17 mouse cellular contexts compared by ENCODE assay signal in genomic region chr2:93886013-93886794, GRCm38 (mm10). TPM values are rescaled to one million over a fixed set of nuclear protein-coding genes. Genes with fewer than 3 reads are reported as not detected.
DNase-seq lines count a peak whose midpoint lies in the region; ATAC-seq and TF ChIP-seq lines count a peak whose summit lies in the region.
"Had no signal": no experiment of that assay in that cellular context is flagged by ENCODE, and none has a peak within 500 bp of the region (broad histone marks: within the 10 kb centered on the region; RNA-seq: fewer than 3 reads in every experiment).

No protein-coding gene starts in this region.

- H3K27me3 ChIP-seq in intestine, embryonic 14.5 days (replicated peaks; ENCODE audit: control insufficient read depth, insufficient read depth, low read length): no peaks in the 10 kb centered on the region
- H3K27me3 ChIP-seq in intestine, postnatal 0 days (replicated peaks; ENCODE audit: control insufficient read depth, insufficient read depth, low read length): no peaks in the 10 kb centered on the region
- H3K27me3 ChIP-seq: limb, embryonic 15.5 days; midbrain, embryonic 12.5 days; neural tube, embryonic 15.5 days had no signal

- H3K9ac ChIP-seq in intestine, embryonic 14.5 days (ENCODE audit: low read length): no peak overlapping the region
- no peak overlapping the region for H3K9ac ChIP-seq in intestine, postnatal 0 days (ENCODE audit: low read depth, low read length)
- H3K9ac ChIP-seq: limb, embryonic 15.5 days; midbrain, embryonic 12.5 days; neural tube, embryonic 15.5 days had no signal

- WGBS in intestine, embryonic 14.5 days: 26% methylated on average over 10 of the region's 10 CpGs
- 46% methylated on average over 10 of the region's 10 CpGs for WGBS in intestine, postnatal 0 days

- H3K4me2 ChIP-seq in intestine, embryonic 14.5 days (ENCODE audit: low read length): 0 out of 2 replicates have a peak overlapping the region, but pooled peaks have one; percentile 7
- H3K4me2 ChIP-seq in intestine, postnatal 0 days (replicated peaks; ENCODE audit: low read depth): no peak overlapping the region
- H3K4me2 ChIP-seq: limb, embryonic 15.5 days; midbrain, embryonic 12.5 days; neural tube, embryonic 15.5 days had no signal

- no peaks in the 10 kb centered on the region for H3K9me3 ChIP-seq in intestine, embryonic 14.5 days (ENCODE audit: control insufficient read depth, low read length)
- H3K9me3 ChIP-seq in intestine, postnatal 0 days (ENCODE audit: control insufficient read depth): no peaks in the 10 kb centered on the region
- H3K9me3 ChIP-seq: limb, embryonic 15.5 days; midbrain, embryonic 12.5 days; neural tube, embryonic 15.5 days had no signal

- no peak for TF ChIP-seq CTCF in intestine, postnatal 0 days (IDR thresholded peaks at IDR 0.05; ENCODE audit: low read depth)

- H3K27ac ChIP-seq in intestine, embryonic 14.5 days (ENCODE audit: low read depth): peak overlapping the region; percentile 66
- no peak overlapping the region for H3K27ac ChIP-seq in intestine, postnatal 0 days (ENCODE audit: low read depth, low read length)
- H3K27ac ChIP-seq: limb, embryonic 15.5 days; macrophage; midbrain, embryonic 12.5 days; neural tube, embryonic 15.5 days had no signal

- no peaks in the 10 kb centered on the region for H3K36me3 ChIP-seq in intestine, embryonic 14.5 days (ENCODE audit: control insufficient read depth, insufficient read depth, low read length)
- H3K36me3 ChIP-seq in intestine, postnatal 0 days (ENCODE audit: control insufficient read depth, insufficient read depth): no peaks in the 10 kb centered on the region
- H3K36me3 ChIP-seq: limb, embryonic 15.5 days; midbrain, embryonic 12.5 days; neural tube, embryonic 15.5 days had no signal

- peak; percentile 63; the same call in 1 of the 2 replicates for ATAC-seq in intestine, embryonic 14.5 days (replicated peaks; ENCODE audit: low FRiP score, low TSS enrichment, low read depth)
- ATAC-seq in intestine, postnatal 0 days: no peak

- peaks cover 14% of the 10 kb centered on the region; the same call in 1 of the 2 replicates for H3K4me1 ChIP-seq in intestine, embryonic 14.5 days (replicated peaks; ENCODE audit: control insufficient read depth, insufficient read depth, low read length)
- H3K4me1 ChIP-seq in intestine, postnatal 0 days (replicated peaks; ENCODE audit: control insufficient read depth, insufficient read depth, low read length): no peaks in the 10 kb centered on the region

- no peak overlapping the region for H3K4me3 ChIP-seq in intestine, embryonic 14.5 days (ENCODE audit: low read depth, low read length)
- no peak overlapping the region for H3K4me3 ChIP-seq in intestine, postnatal 0 days (ENCODE audit: low read depth, low read length)
- H3K4me3 ChIP-seq: limb, embryonic 15.5 days; midbrain, embryonic 12.5 days; neural tube, embryonic 15.5 days had no signal

- peak; percentile 14 for DNase-seq in embryo, embryonic 10 days (ENCODE audit: low spot score)
- DNase-seq in embryo, embryonic 11 days: no peak
- DNase-seq in intestine, embryonic 14.5 days (ENCODE audit: low spot score): no peak
- DNase-seq in 3134 (ENCODE audit: extremely low read depth, insufficient read length, low spot score) (peak; percentile 39), ZHBTc4 (ENCODE audit: low read depth, low spot score) (peak; percentile 34)
- no peak for DNase-seq in layer of hippocampus, postnatal 14 days (ENCODE audit: low spot score in 2 of 2)
- DNase-seq in ovary, postnatal 14 days (ENCODE audit: low spot score): no peak
- DNase-seq: cerebellum, postnatal 14 days; kidney, postnatal 14 days; retina, postnatal 1 day had no signal

RNA-seq across cellular contexts. Expression of gene Accsl, which starts 17.2 kb away (rescaled TPM):
- polyA plus RNA-seq in intestine, embryonic 14.5 days (2014; fragmentation: Nextera tagmentation; extraction: Ambion mirVana): 0.08 TPM in 1 of 2 replicates, not detected in the other
- polyA plus RNA-seq in intestine, postnatal 0 days (2015; fragmentation: Nextera tagmentation; extraction: Ambion mirVana): not detected in 2 replicates
- under 1 TPM; 0.72 to 0.90 TPM for total RNA-seq in layer of hippocampus, postnatal 14 days (2021)
- total RNA-seq: gastrocnemius, postnatal 4 days; hematopoietic stem cell, adult 5-6 weeks had no signal
- polyA plus RNA-seq: limb, embryonic 15.5 days; macrophage had no signal

RNA-seq across cellular contexts. Expression of gene Accs, which starts 36.5 kb away (rescaled TPM):
- polyA plus RNA-seq in intestine, embryonic 14.5 days (2014; fragmentation: Nextera tagmentation; extraction: Ambion mirVana): 8.8 and 11.2 TPM in 2 replicates
- 7.6 and 8.4 TPM in 2 replicates for polyA plus RNA-seq in intestine, postnatal 0 days (2015; fragmentation: Nextera tagmentation; extraction: Ambion mirVana)
- 1 to 10 TPM; 4.4 to 4.7 TPM for total RNA-seq in layer of hippocampus, postnatal 14 days (2021)

Comparison
In these comparisons a context has a peak if more than half of its experiments do, and no peak if none do; other contexts are left out.
1. DNase-seq: peak in embryo, embryonic 10 days (single experiment), 3134 (single experiment) and ZHBTc4 (single experiment); none in embryo, embryonic 11 days (single experiment), intestine, embryonic 14.5 days (single experiment), layer of hippocampus, postnatal 14 days (0 of 2) and ovary, postnatal 14 days (single experiment).